Mouse (Mus musculus): Measurements from ENCODE around the gene Ubald1.

DNA sequence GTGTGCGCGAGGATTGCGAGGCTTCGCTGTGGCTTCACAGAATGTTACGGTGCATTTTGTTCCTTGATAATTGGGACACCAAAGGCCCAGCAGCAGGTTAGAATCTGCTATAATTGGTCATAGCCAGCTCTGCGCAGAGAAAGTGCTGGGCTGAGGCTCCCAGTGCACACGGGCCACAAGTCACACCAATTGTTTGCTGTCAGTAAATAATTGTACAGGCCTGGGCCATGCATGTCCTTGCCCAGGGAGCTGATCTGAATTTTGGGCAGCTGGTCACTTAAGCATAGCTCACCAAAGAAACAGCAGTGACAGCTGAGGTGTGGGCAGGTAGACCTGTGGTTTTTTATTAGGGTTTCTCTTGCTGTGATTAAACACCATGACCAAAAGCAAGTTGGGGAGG is 47.9 kb upstream of the Ubald1 start:
- TF ChIP-seq CTCF (IDR thresholded peaks at IDR 0.05; ENCODE audit: low read depth, low read length) (no peak), POLR2A (IDR thresholded peaks at IDR 0.05; ENCODE audit: borderline replicate concordance, low read depth, low read length) (no peak)

All from bone marrow macrophage, adult 2 months (primary cell).